Mouse (Mus musculus) ES-Bruce4 (cell line): Measurements from ENCODE around the gene Atxn1.

Experiments used
- CTCF ChIP-seq: IDR thresholded peaks from one replicate; pipeline ENCODE4 v1.8.1; 2011; ENCODE audit warnings: low read depth, low read length
- EP300 ChIP-seq: IDR thresholded peaks from 2 replicates; pipeline ENCODE4 v1.6.1; 2011; ENCODE audit warnings: low read depth, low read length; ENCODE audit not compliant: insufficient read depth
- POLR2A ChIP-seq: IDR thresholded peaks from one replicate; pipeline ENCODE4 v1.8.1; 2011; ENCODE audit warnings: low read length; ENCODE audit not compliant: insufficient read depth

- TF ChIP-seq POLR2A: no peak
- no peak for TF ChIP-seq CTCF
- no peak for TF ChIP-seq EP300
These were observed 249.1 kb downstream of the Atxn1 start for GRCm38 (mm10) chr13:45715583-45716180.
